Mouse (Mus musculus): ENCODE measurements around the gene Ahdc1.

- TF ChIP-seq CTCF (conservative IDR thresholded peaks at IDR 0.05; ENCODE audit: low read length), result no peak
- no peak for TF ChIP-seq POU5F1 (IDR thresholded peaks at IDR 0.05; ENCODE audit: borderline replicate concordance, low read length)
- no peak for TF ChIP-seq NANOG (IDR thresholded peaks at IDR 0.05; ENCODE audit: borderline replicate concordance, low read length)
These were observed 62.1 kb downstream of the Ahdc1 start for GRCm38 (mm10) chr4:133073192-133073591.

Measured in E14TG2a.4 (cell line).